Mouse (Mus musculus) testis, adult 2 months (tissue): ENCODE data around the gene Cyp2d26. TPM values are rescaled to one million over a fixed set of nuclear protein-coding genes. Genes with fewer than 3 reads are reported as not detected.
A peak's percentile ranks its signal among the peaks of the same experiment; 100 is the strongest.
"Not testable (repeated sequence)": the region's sequence is repeated elsewhere in the genome, so short reads cannot be mapped to it uniquely, and the experiment has no call there.

Experiments
- H3K27ac ChIP-seq: fragments of 200-500 bp; 2 replicates; pipeline ENCODE4 v1.5.1; 2012; ENCODE audit warnings: low read depth, low read length; ENCODE audit not compliant: control insufficient read depth, insufficient read depth
- H3K27me3 ChIP-seq: fragments of 200-500 bp; 2 replicates; pipeline ENCODE4 v1.6.1; 2012; ENCODE audit warnings: mild to moderate bottlenecking, low read length, moderate library complexity; ENCODE audit not compliant: control insufficient read depth, insufficient read depth
- H3K36me3 ChIP-seq: fragments of 200-500 bp; 2 replicates; pipeline ENCODE4 v1.6.1; 2012; ENCODE audit warnings: mild to moderate bottlenecking, low read length; ENCODE audit not compliant: control insufficient read depth, insufficient read depth
- H3K4me1 ChIP-seq: fragments of 200-500 bp; 2 replicates; pipeline ENCODE4 v1.6.1; 2012; ENCODE audit warnings: low read length; ENCODE audit not compliant: control insufficient read depth, insufficient read depth
- H3K4me3 ChIP-seq: fragments of 200-500 bp; 2 replicates; pipeline ENCODE4 v1.5.1; 2012; ENCODE audit warnings: low read depth, mild to moderate bottlenecking, low read length, moderate library complexity, mixed read lengths; ENCODE audit not compliant: control insufficient read depth
- CTCF ChIP-seq: fragments of 200-500 bp; IDR thresholded peaks from 2 replicates; pipeline ENCODE4 v1.5.1; 2012; ENCODE audit warnings: low read depth, mild to moderate bottlenecking, inconsistent platforms, low read length, moderate library complexity; ENCODE audit not compliant: control insufficient read depth, insufficient read depth, insufficient replicate concordance
- POLR2A ChIP-seq: fragments of 200-500 bp; IDR thresholded peaks from 2 replicates; pipeline ENCODE4 v1.6.1; 2012; ENCODE audit warnings: low read depth, mild to moderate bottlenecking, inconsistent platforms, low read length, moderate library complexity; ENCODE audit not compliant: control insufficient read depth
- polyA plus RNA-seq: library from polyadenylated mRNA; depleted of rRNA; stranded (reverse); fragments of >200 nt; gene quantifications from 2 replicates; pipeline ENCODE4 v1.2.3, GENCODE M21; 2012

The Cyp2d26 gene
- polyA plus RNA-seq, 1 experiment, result 28.8 TPM

DNA sequence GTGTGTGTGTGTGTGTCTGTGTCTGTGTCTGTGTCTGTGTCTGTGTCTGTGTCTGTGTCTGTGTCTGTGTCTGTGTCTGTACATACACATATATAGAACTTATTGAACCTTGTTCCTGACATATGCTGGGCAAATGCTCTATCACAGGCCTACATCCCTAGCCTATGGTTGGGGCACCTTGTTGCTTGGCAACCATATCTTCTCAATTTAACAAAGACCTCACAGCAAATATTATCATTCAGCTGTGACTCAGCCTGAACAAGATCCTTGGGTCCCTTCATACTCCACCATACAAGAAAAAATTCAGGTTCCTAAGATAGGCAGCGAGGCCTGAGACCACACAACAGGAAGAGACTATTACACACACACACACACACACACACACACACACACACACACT, 640 bp downstream of the Cyp2d26 start:
- Histone ChIP-seq H3K4me1 (peaks cover 6% of the 10 kb centered on the region; the same call in 1 of the 2 replicates), H3K27ac (no peak overlapping the region), H3K27me3 (no peaks in the 10 kb centered on the region), H3K4me3 (peak overlapping the region; percentile 49), H3K36me3 (no peaks in the 10 kb centered on the region)
- no peak for TF ChIP-seq POLR2A
- no peak for TF ChIP-seq CTCF

GRCm38 (mm10) chr15:82792566-82792965, 1.5 kb downstream of the Cyp2d26 start:
- no peak overlapping the region for H3K27ac ChIP-seq
- no peak for TF ChIP-seq POLR2A
- no peak for TF ChIP-seq CTCF
- H3K27me3 ChIP-seq, result no peaks in the 10 kb centered on the region
- no peaks in the 10 kb centered on the region for H3K36me3 ChIP-seq
- H3K4me1 ChIP-seq, result peaks cover 6% of the 10 kb centered on the region; the same call in 1 of the 2 replicates
- no peak overlapping the region for H3K4me3 ChIP-seq

- H3K4me1 ChIP-seq, result no peaks in the 10 kb centered on the region
- no peaks in the 10 kb centered on the region for H3K36me3 ChIP-seq
- no peaks in the 10 kb centered on the region for H3K27me3 ChIP-seq
- TF ChIP-seq POLR2A (no peak), CTCF (no peak)
- no peak overlapping the region for H3K4me3 ChIP-seq
- H3K27ac ChIP-seq, result no peak overlapping the region
These were observed 9.5 kb downstream of the Cyp2d26 start for GRCm38 (mm10) chr15:82784581-82784980.

- no peaks in the 10 kb centered on the region for H3K36me3 ChIP-seq
- H3K4me1 ChIP-seq, result no peaks in the 10 kb centered on the region
- no peak overlapping the region for H3K27ac ChIP-seq
- H3K27me3 ChIP-seq, result no peaks in the 10 kb centered on the region
- no peak overlapping the region for H3K4me3 ChIP-seq
- TF ChIP-seq POLR2A, result no peak
- no peak for TF ChIP-seq CTCF
These were observed 10.3 kb downstream of the Cyp2d26 start for GRCm38 (mm10) chr15:82783800-82784199.

DNA sequence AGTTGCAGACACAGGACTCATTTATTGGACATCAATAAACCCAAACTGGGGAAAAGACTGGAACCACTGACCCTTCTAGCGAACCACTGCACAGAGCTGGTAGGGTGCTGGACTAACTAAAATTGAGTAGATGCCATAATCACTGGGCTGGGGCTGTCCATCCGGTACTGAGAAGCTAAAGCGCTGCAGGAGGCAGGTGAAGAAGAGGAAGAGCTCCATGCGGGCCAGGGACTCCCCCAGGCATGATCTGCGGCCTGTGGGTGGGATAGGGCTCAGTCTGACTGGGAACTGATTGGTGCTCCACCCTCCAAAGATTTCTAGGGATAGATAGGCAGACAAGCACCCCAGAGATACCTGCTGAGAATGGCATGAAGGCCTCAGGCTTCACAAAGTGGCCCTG, 16.2 kb downstream of the Cyp2d26 start:
- not testable (repeated sequence) for H3K4me1 ChIP-seq, H3K4me3 ChIP-seq, H3K27me3 ChIP-seq, H3K36me3 ChIP-seq, H3K27ac ChIP-seq

DNA sequence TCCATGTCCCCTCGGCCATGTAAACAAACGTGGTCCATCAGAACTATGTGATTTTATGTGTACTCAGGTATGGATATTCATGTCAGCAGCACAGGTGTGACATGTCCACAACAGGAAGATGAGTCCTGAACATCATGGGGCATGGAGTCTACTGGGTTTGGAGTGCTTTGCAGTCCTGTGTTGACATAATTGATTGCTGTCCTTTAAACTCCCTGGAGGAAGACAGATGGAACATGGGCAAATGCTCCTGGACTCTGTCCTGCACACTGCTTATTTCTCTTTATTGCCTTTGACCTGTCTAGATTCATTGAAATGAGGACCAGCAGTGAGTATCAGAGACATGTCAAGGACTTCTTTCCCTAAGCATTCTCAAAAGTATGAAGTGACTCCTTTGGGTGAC, 28.2 kb downstream of the Cyp2d26 start:
- Histone ChIP-seq H3K27me3 (no peaks in the 10 kb centered on the region), H3K4me3 (no peak overlapping the region), H3K27ac (no peak overlapping the region), H3K36me3 (no peaks in the 10 kb centered on the region), H3K4me1 (no peaks in the 10 kb centered on the region)
- TF ChIP-seq CTCF (no peak), POLR2A (no peak)

DNA sequence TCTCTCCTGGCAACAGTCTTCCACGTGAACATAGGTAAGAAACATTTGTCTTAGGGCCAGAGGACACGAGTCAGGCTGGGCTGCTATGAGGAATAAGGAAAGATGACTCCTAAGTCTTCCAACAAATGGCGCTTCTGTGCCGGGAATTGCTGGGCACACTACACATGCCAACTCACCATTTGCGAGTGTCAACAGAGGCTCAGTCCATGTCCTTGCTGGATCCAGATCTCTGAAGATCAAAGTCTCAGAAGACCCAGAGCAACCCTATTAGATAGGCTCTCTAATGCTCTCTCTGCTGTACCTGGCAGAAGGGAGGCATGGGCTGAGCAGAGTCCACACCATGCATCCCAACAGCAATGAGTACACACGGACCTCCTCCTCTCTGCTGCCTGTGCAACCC, 29.2 kb downstream of the Cyp2d26 start:
- TF ChIP-seq POLR2A (no peak), CTCF (no peak)

More for the DNA sequence above, 29.2 kb downstream of the Cyp2d26 start:
- H3K36me3 ChIP-seq, result no peaks in the 10 kb centered on the region
- H3K4me1 ChIP-seq, result no peaks in the 10 kb centered on the region
- H3K4me3 ChIP-seq, result no peak overlapping the region
- no peak overlapping the region for H3K27ac ChIP-seq
- H3K27me3 ChIP-seq, result no peaks in the 10 kb centered on the region
